Mouse (Mus musculus) limb, embryonic 12.5 days (tissue): Measurements from ENCODE around the gene Osbpl5. TPM values are rescaled to one million over a fixed set of nuclear protein-coding genes. Genes with fewer than 3 reads are reported as not detected.
A peak's percentile ranks its signal among the peaks of the same experiment; 100 is the strongest.

ENCODE experiments used
- ATAC-seq: fragments of 200-750 bp; cut with Nextera tagmentation; 2 replicates; pipeline ENCODE4 v1.8.0; 2017; ENCODE audit warnings: low read depth, moderate TSS enrichment; ENCODE audit not compliant: insufficient number of reproducible peaks, insufficient read depth, low FRiP score, low TSS enrichment
- H3K27ac ChIP-seq: fragments of 300-500 bp; sonication (generic); 2 replicates; pipeline ENCODE4 v1.5.1; 2016; ENCODE audit warnings: mild to moderate bottlenecking, moderate library complexity
- H3K27me3 ChIP-seq: fragments of 300-500 bp; sonication (generic); 2 replicates; pipeline ENCODE4 v1.6.1; 2016; ENCODE audit warnings: mild to moderate bottlenecking, moderate library complexity
- H3K36me3 ChIP-seq: fragments of 300-500 bp; sonication (generic); 2 replicates; pipeline ENCODE4 v1.6.1; 2016; ENCODE audit warnings: mild to moderate bottlenecking, moderate library complexity
- H3K4me1 ChIP-seq: fragments of 300-500 bp; sonication (generic); replicated peaks from 2 replicates; pipeline ENCODE4 v1.6.1; 2016
- H3K4me2 ChIP-seq: fragments of 300-500 bp; sonication (generic); 2 replicates; pipeline ENCODE4 v1.6.1; 2016; ENCODE audit warnings: mild to moderate bottlenecking, moderate library complexity
- H3K4me3 ChIP-seq: fragments of 300-500 bp; sonication (generic); replicated peaks from 2 replicates; pipeline ENCODE4 v1.5.1; 2016; ENCODE audit warnings: mild to moderate bottlenecking
- H3K9ac ChIP-seq: fragments of 300-500 bp; sonication (generic); replicated peaks from 2 replicates; pipeline ENCODE4 v1.6.1; 2016; ENCODE audit warnings: mild to moderate bottlenecking, moderate library complexity
- H3K9me3 ChIP-seq: fragments of 300-500 bp; sonication (generic); 2 replicates; pipeline ENCODE4 v1.6.1; 2016; ENCODE audit warnings: mild to moderate bottlenecking, moderate library complexity
- WGBS: fragments of 180-500 bp; shearing (Covaris S2); methylation state at CpG from one replicate; pipeline ENCODE4 v1.1.7; 2016; 5-methylcytosine and 5-hydroxymethylcytosine counted together
- polyA plus RNA-seq: library from polyadenylated mRNA; unstranded; fragments of >200 nt; fragmentation: Nextera tagmentation; extraction: Ambion mirVana; gene quantifications from 2 replicates; pipeline ENCODE4 v1.2.1, GENCODE M21; 2016

Gene Osbpl5
- polyA plus RNA-seq, result 26.1 and 30.4 TPM in 2 replicates

GRCm38 (mm10) chr7:143756125-143757026, at the start of gene Osbpl5:
Osbpl5 (minus strand) TSS chr7:143756985.
- WGBS, result 27% methylated on average over 22 of the region's 22 CpGs
- peak within 1 kb of the TSS; percentile 40 for H3K4me3 ChIP-seq
- H3K4me1 ChIP-seq, result peaks cover 12% of the 10 kb centered on the region; the same call in 1 of the 2 replicates
- no peaks in the 10 kb centered on the region for H3K9me3 ChIP-seq
- H3K27ac ChIP-seq, result no peak within 1 kb of the TSS
- H3K4me2 ChIP-seq, result peak within 1 kb of the TSS; percentile 73
- peaks cover 57% of the 10 kb centered on the region for H3K27me3 ChIP-seq
- ATAC-seq, result peak; percentile 20; the same call in 1 of the 2 replicates
- H3K9ac ChIP-seq, result peak within 1 kb of the TSS; percentile 50
- no peaks in the 10 kb centered on the region for H3K36me3 ChIP-seq

- Histone ChIP-seq H3K9me3 (no peaks in the 10 kb centered on the region), H3K36me3 (peaks cover 95% of the 10 kb centered on the region), H3K4me3 (no peak overlapping the region), H3K27me3 (no peaks in the 10 kb centered on the region), H3K27ac (no peak overlapping the region), H3K4me1 (no peaks in the 10 kb centered on the region), H3K4me2 (no peak overlapping the region), H3K9ac (no peak overlapping the region)
- WGBS, result 77% methylated on average over 5 of the region's 5 CpGs
- ATAC-seq, result no peak
These were observed 48.4 kb upstream of the Osbpl5 start for GRCm38 (mm10) chr7:143805199-143805624.

- Histone ChIP-seq H3K4me1 (no peaks in the 10 kb centered on the region), H3K27ac (no peak overlapping the region), H3K4me3 (no peak overlapping the region), H3K36me3 (peaks cover 95% of the 10 kb centered on the region), H3K4me2 (no peak overlapping the region), H3K9ac (no peak overlapping the region), H3K27me3 (no peaks in the 10 kb centered on the region), H3K9me3 (no peaks in the 10 kb centered on the region)
- 92% methylated on average over 8 of the region's 8 CpGs for WGBS
- no peak for ATAC-seq
These were observed 44.6 kb upstream of the Osbpl5 start for GRCm38 (mm10) chr7:143801195-143802065.

- H3K36me3 ChIP-seq, result peaks cover 95% of the 10 kb centered on the region
- no peaks in the 10 kb centered on the region for H3K9me3 ChIP-seq
- no peak overlapping the region for H3K27ac ChIP-seq
- no peak overlapping the region for H3K9ac ChIP-seq
- H3K4me2 ChIP-seq, result no peak overlapping the region
- ATAC-seq, result no peak
- no peak overlapping the region for H3K4me3 ChIP-seq
- H3K4me1 ChIP-seq, result no peaks in the 10 kb centered on the region
- WGBS, result 75% methylated on average over 1 of the region's 1 CpGs
- H3K27me3 ChIP-seq, result no peaks in the 10 kb centered on the region
These were observed 44.0 kb upstream of the Osbpl5 start for GRCm38 (mm10) chr7:143800770-143801169.

GRCm38 (mm10) chr7:143798783-143799182, 42.0 kb upstream of the Osbpl5 start:
- no peak for ATAC-seq

GRCm38 (mm10) chr7:143793121-143793520, 36.3 kb upstream of the Osbpl5 start:
- no peak overlapping the region for H3K4me2 ChIP-seq
- H3K4me1 ChIP-seq, result no peaks in the 10 kb centered on the region
- no peak overlapping the region for H3K4me3 ChIP-seq
- H3K27ac ChIP-seq, result no peak overlapping the region
- 61% methylated on average over 4 of the region's 4 CpGs for WGBS
- H3K27me3 ChIP-seq, result no peaks in the 10 kb centered on the region
- no peak for ATAC-seq
- peaks cover 35% of the 10 kb centered on the region for H3K36me3 ChIP-seq
- no peak overlapping the region for H3K9ac ChIP-seq
- H3K9me3 ChIP-seq, result no peaks in the 10 kb centered on the region

More at GRCm38 (mm10) chr7:143798783-143799182, 42.0 kb upstream of the Osbpl5 start:
- no peaks in the 10 kb centered on the region for H3K4me1 ChIP-seq
- H3K4me3 ChIP-seq, result no peak overlapping the region
- H3K9ac ChIP-seq, result no peak overlapping the region
- no peaks in the 10 kb centered on the region for H3K27me3 ChIP-seq
- H3K27ac ChIP-seq, result no peak overlapping the region
- peaks cover 91% of the 10 kb centered on the region for H3K36me3 ChIP-seq
- WGBS, result 88% methylated on average over 4 of the region's 4 CpGs
- H3K4me2 ChIP-seq, result no peak overlapping the region
- H3K9me3 ChIP-seq, result no peaks in the 10 kb centered on the region

GRCm38 (mm10) chr7:143792336-143792985, 35.7 kb upstream of the Osbpl5 start:
- Histone ChIP-seq H3K4me3 (no peak overlapping the region), H3K36me3 (peaks cover 28% of the 10 kb centered on the region), H3K9me3 (no peaks in the 10 kb centered on the region), H3K4me2 (no peak overlapping the region), H3K27ac (no peak overlapping the region), H3K27me3 (no peaks in the 10 kb centered on the region), H3K4me1 (no peaks in the 10 kb centered on the region), H3K9ac (no peak overlapping the region)
- WGBS, result 81% methylated on average over 6 of the region's 6 CpGs
- no peak for ATAC-seq

- WGBS, result 3% methylated on average over 21 of the region's 21 CpGs
- H3K4me1 ChIP-seq, result peaks cover 22% of the 10 kb centered on the region
- H3K4me2 ChIP-seq, result peak within 1 kb of the TSS; percentile 69
- peak within 1 kb of the TSS; percentile 63 for H3K9ac ChIP-seq
- peak within 1 kb of the TSS; percentile 80 for H3K27ac ChIP-seq
- no peaks in the 10 kb centered on the region; the same call in 1 of the 2 replicates for H3K27me3 ChIP-seq
- H3K4me3 ChIP-seq, result peak within 1 kb of the TSS; percentile 43
- no peaks in the 10 kb centered on the region for H3K9me3 ChIP-seq
- H3K36me3 ChIP-seq, result 0 out of 2 replicates have a peak, but pooled peaks cover 5% of the 10 kb centered on the region
- peak; percentile 92 for ATAC-seq
These were observed 27.4 kb upstream of the Osbpl5 start, which contains the start of gene Mrgpre for GRCm38 (mm10) chr7:143783996-143784829. Mrgpre (minus strand) TSS chr7:143784500.

- H3K4me1 ChIP-seq, result peaks cover 22% of the 10 kb centered on the region
- H3K36me3 ChIP-seq, result 0 out of 2 replicates have a peak, but pooled peaks cover 5% of the 10 kb centered on the region
- peak overlapping the region; percentile 63 for H3K9ac ChIP-seq
- H3K27ac ChIP-seq, result peak overlapping the region; percentile 80
- peak; percentile 26; the same call in 1 of the 2 replicates for ATAC-seq
- H3K27me3 ChIP-seq, result no peaks in the 10 kb centered on the region; the same call in 1 of the 2 replicates
- H3K9me3 ChIP-seq, result no peaks in the 10 kb centered on the region
- 21% methylated on average over 5 of the region's 6 CpGs for WGBS
- peak overlapping the region; percentile 43 for H3K4me3 ChIP-seq
- peak overlapping the region; percentile 69 for H3K4me2 ChIP-seq
These were observed 26.7 kb upstream of the Osbpl5 start for GRCm38 (mm10) chr7:143783378-143783995.
